Mouse (Mus musculus) retina, embryonic 14.5 days (tissue): ENCODE results near the gene Zfp318.

Source experiments
- DNase-seq: peaks from one replicate; pipeline ENCODE4 v3.0.0-alpha.2; 2015; ENCODE audit warnings: low spot score

Zfp318 gene

DNA sequence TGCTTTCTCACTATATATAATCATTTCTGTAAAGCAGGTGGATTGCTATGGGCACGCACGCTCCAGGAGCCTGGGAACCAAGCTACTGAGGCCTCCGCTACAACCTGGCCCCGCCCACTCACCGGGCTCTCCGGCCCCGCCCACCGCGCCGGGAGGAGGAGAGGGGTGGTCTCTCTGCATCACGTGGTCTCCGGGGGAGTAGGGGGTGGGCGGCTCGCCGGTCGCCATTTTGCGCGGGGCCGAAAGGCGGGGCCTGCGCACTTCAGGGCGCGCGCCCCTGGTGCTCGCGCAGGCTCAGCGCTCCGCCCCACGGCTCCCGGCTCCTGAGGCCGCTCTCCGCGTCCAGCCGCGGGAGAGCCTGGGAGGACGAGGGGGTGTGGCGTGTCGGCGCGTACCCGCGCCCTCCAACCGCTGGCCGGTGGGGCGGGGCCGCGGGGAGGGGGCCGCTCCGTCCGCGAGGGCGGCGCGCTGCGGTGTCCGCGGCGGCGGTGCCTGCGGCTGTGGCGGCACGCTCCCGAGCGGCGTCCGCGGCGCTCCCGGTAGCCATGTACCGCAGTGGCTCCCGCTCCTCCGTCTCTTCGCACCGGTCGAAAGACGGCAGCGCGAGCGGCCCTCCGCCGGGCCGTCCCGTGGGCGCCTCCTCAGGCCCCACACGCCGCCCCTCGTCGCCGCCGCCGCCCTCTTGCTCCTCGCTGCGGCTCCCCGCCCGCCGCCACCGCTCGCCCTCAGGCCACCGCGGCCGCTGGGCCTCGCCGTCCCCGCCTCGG lies at the start of gene Zfp318:
Zfp318 (plus strand) TSS at position 438 of the 767 bp plus-strand sequence.
- peak; percentile 96 for DNase-seq

DNA sequence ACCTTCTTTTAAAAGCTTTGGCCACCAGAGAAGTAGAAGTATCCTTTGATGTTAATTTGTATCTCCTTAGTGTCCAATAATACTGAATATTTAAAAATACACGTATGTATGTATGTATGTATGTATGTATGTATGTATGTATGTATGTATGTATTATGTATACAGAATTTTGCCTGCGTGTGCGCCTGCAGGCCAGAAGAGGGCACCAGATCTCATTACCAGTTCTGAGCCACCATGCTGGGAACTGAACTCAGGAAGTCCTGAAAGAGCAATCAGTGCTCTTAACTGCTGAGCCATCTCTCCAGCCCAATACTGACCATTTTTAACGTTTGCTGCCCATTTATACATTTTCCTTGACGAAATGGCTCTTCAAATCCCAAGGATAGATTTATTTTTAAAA lies 47.1 kb upstream of the Zfp318 start:
- peak; percentile 44 for DNase-seq

DNA sequence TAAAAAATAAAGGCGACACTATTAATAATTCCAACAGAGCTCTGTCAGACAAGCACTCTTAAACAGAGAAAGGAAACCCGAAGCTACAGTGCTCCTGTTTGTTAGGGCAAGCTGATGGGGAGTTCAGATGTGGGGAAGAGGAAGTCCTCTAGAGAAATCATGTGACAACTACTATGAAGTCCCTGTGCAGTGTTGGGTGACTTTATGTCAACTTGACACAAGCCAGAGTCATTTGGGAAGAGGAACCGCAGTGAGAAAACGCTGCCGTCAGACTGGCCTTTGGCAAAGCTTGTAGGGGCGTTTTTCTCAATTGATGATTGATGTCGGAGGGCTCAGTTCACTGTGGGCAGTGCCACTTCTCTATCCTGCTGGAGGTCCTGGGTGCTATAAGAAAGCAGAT lies 42.3 kb upstream of the Zfp318 start:
- DNase-seq: no peak

DNA sequence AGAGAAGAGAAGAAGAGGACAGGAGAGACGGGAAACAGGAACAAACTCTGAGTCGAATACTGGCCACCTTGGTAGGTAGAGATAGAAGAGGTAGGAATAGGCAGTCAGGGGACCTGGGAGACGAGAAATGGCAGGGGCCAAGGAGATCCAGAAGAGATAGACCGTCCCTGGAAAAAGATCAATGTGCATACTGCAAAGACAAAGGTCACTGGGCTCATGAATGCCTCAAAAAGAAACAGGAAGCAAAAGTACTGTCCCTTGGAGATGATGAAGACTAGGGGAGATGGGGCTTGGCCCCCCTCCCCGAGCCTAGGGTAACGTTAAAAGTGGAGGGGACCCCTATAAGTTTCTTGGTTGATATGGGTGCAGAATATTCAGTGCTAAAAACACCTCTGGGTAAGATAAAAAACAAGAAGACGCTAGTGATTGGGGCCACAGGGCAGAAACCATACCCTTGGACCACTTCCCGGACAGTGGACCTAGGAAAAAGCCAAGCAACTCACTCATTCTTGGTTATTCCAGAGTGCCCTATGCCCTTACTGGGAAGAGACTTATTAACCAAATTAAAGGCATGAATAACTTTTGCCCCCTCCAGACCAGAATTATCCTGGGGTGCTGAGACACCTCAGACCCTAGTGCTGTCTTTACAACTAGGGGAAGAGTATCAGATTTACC lies 32.4 kb upstream of the Zfp318 start:
- DNase-seq: no peak

DNA sequence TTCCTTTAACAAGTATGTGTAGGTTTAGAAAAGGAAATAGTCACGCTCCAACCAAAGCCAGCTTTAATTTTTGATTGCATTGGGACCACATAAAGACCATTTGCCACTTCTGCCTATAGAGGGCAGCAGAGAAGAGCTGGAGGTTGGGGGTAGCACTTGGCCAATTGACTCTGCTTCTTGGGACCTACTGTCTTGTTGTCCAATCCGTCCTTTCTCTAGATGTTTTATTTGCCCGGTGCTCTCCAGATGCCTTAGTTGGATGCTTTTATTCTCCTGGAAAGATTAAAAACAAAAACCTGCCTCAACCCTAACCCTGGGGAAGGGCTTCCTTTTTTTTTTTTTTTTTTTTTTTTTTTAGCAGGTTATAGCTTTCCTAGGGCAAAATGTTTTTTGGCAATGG lies 11.7 kb upstream of the Zfp318 start:
- DNase-seq: peak; percentile 40

DNA sequence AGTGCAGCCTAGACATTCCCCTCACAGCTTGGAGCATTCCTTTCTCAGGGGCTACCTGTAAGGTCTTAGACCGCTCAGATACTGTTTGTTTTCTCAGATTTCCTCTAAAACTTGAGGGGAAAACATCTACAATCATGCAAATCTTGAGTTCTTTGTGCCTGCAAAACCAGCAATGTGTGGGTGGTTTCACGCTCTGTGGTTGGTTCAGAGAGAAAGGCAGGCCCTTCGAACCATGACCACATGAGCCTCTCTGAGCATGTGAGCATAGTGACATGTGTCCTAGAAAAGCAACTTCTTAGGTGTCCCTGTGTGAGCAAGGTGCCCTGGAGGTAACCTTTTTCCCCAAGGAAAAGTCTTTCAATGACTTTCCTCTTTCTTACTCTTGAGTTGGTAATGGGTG lies 5.0 kb upstream of the Zfp318 start:
- DNase-seq: no peak

DNA sequence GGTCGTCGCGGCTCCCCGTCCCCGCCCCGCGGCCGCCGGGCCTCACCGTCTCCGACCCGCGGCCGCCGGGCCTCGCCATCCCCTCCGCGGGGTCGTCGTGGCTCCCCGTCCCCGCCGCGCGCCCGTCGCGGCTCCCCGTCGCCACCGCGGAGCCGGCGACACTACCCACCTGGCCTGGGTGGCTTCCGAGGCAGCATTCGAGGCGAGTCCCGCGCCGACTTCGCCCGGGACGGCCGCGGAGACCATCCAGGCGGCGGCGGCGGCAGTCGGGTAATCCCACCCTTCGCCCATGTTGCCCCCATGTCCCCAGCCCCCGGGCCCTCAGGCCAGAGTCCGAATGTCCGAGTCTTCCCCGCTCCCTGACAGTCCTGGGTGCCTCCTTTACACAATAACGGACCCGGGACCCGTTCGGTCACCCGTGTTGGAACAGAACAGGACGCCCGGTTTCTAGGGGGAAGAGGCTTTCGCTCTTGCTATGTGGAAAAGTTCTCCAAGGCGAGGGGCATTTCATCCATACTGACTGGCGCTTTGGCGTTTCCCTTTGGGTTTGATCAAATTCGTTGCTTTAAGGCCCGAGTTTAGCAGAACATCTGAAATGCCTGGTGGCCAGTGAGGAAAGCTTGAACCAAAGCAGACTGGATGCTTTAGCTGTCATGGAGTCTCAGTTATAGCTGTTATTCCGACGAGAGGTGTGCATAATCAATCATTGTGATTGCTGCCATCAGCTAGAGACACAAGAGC lies 700 bp downstream of the Zfp318 start:
- peak; percentile 31 for DNase-seq

DNA sequence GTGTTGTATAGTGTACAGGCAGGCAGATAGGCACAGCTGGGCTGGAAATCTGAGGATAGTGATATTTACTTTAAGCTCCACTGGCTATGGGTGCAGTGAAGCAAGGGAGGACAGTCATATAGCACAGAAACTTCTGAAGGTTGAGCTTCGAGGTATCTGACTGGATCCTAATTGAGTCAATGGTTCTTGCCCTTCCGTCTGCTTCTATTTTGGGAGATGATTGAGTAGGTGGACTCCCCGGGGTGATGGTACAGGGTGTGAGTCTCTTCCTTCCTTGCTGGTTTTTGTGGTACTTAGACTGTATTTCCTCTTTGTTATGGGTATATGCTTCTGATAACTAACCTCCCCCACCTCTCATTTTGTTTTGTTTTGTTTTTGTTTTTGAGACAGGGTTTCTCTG lies 4.7 kb downstream of the Zfp318 start:
- no peak for DNase-seq

DNA sequence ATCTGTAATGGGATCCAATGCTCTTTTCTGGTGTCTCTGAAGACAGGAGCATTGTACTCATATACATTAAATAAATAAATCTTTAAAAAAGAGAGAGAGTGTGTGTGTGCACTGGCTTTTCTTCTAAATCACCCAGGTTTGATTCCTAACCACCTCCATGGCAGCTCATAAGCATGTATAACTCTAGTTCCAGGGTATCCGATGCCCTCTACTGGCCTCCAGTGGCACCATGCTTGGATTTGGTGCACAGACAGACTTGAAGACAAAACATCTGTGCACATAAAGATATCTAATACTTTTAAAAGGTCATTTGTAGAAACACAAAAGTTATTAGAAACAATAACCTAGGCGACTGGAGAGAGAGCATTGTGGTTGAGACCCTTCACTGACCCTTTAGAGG lies 9.5 kb downstream of the Zfp318 start:
- peak; percentile 72 for DNase-seq

DNA sequence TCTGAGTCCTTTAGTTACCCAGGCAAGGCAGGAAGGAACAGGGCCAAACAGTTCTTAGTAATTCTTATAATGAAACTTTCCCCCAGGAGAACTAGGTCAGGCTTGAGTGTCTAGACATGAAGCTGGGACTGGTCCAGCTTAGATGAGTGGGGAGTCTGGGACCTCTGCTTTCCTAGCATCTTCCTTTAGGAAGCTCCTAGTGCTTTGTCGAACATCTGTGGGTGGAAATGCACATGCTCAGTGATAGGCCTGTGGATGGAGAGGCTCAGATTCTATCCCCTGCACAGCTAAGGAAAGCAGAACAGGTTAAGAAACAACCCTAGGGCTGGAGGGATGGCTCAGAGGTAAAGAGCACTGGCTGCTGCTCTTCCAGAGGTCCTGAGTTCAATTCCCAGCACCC lies 11.1 kb downstream of the Zfp318 start:
- no peak for DNase-seq

DNA sequence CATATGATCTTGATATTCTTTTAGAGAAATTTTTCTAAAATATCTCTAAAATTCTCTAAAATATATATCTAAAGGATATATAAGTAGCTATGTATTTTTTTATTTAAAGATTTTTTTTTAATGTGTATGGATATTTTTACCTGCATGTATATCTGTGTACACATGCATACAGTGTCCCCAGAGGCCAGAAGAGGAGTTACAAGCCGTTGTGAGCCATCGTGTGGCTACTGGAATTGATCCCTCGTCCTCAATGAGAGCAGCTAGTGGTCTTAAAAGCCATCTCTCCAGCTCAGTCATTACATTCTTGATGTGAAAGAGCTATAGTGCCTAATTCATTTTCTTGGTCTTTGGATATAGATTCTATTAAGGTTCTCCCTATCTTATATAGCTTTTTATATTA lies 24.9 kb downstream of the Zfp318 start:
- DNase-seq: peak; percentile 49

DNA sequence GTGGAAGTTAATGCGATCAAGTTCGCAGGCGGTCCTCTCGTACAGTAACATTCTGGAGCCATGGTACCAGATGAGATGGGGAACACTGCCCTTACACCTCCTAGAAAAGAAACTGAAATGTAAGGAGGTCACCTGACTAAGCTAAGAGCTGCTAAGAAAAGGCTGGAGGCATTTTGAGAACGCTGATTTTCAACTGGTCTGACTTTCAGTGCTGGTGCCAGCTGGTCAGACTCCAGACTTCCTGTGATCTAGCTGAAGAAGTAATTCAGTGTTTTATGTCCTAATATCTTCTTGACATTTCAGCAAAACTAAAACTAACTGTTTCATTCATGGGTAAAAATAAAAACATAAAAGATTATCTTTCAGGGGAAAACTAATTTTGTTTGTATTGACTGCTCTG lies 35.1 kb downstream of the Zfp318 start:
- no peak for DNase-seq

DNA sequence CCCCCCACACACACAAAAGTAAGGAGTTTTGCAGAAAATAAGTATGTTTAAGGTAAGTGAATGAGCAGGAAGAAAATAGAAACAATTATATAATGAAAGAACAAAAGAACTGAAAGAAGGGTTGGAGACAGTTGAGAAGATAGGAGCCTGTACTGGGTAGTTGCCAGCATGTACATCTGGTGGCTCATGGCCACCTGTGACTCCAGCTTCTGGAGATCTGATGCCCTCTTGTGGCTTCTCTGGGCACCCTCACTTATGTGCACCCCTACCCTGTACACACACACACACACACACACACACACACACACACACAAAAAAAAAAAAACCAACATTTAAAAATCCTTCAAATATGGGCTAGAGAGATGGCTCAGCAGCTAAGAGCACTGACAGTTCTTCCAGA lies 36.2 kb downstream of the Zfp318 start:
- no peak for DNase-seq

DNA sequence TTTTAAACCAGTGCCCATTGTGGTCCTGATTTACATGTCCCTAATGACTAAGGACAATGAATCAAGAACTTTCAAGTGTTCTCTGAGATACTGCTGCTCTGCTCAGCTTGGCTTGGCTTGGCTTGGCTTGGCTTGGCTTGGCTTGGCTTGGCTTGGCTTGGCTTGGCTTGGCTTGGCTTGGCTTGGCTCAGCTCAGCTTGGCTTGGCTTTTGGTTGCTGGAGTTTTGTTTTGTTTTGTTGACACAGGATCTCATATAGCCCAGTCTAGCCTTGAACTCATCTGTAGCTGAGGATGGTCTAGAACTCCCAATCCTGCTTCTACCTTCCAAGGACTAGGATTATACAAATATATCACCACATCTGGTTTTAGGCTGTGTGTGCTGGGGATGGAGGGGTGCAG lies 43.0 kb downstream of the Zfp318 start:
- no peak for DNase-seq

DNA sequence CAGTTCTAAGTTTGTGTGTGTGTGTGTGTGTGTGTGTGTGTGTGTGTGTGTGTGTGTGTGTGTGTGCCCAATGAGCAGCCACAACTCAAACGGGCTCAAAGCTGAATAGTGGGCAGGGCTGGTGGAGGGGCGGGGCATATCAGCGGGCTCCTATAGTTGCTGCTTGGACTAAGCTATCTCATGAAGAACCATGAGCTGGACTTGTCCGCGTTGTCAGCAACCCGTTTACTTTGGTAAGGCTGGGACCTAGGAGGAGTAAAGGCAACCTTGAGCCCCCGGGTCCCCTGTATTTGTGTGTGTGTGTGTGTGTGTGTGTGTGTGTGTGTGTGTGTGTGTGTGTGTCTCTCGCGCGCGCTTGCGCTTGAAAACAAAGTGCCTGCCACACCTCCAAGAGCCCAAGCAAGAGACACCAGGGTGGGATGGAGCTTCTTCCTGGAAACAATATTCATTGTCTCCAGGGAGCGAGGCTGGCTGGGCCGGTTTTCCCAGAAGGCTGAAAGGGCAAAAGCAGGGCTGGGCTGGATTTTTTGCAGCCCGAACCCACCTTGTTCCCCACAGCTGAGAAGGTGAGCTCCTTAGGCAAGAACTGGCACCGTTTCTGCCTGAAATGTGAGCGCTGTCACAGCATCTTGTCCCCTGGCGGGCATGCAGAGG lies 45.4 kb downstream of the Zfp318 start, which contains the start of gene Crip3:
Crip3 (plus strand) TSS at position 166 of the 654 bp plus-strand sequence.
- peak; percentile 51 for DNase-seq

DNA sequence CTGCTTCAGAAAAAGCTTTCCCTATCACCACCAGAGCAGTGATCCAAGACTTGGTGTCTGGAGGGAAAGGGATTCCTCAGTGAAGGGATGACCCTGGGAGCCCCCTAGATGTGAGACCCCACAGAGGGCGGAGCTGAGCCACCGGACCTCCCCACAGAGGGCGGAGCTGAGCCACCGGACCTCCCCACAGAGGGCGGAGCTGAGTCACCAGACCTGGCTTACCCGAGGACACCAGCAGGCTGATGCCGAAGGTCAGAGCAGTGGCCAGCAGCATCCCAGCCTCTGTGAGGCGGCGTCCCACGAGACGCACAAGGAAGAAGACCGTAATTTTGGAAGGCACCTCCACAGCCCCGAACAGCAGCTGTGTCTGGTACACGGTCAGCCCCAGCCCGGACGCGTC lies 50.1 kb downstream of the Zfp318 start:
- DNase-seq: peak; percentile 66

DNA sequence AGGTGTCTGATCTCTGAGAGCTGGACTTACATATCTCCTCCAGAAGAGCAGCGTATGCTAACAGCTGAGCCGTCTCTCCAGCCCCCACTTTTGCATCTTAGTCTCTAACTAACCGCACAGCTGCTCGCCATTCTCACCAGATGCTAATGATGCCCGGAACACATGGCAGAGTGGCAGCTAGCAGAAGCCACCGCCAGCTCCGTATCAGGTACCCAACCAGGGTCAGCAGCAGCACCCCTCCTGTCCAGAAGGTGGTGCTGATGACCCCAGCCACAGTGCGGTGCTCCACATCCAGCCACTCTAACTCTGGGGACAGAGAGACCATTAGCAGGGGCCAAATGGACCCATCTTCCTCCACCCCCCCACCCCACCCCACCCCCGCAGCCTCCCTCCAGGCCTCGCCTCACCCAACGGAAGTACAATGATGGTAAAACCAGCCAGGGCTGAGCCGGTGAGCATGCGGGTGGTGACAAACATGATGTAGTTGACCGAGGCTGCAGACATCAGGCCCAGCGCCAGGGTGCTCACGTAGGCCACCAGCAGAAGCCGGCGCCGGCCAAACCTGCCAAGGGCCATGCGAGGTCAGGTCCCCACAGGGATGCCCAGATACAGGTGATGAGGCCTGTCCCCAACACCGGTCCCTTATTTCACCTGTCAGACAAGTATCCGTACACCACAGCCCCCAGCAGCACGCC lies 53.3 kb downstream of the Zfp318 start:
- peak; percentile 77 for DNase-seq

DNA sequence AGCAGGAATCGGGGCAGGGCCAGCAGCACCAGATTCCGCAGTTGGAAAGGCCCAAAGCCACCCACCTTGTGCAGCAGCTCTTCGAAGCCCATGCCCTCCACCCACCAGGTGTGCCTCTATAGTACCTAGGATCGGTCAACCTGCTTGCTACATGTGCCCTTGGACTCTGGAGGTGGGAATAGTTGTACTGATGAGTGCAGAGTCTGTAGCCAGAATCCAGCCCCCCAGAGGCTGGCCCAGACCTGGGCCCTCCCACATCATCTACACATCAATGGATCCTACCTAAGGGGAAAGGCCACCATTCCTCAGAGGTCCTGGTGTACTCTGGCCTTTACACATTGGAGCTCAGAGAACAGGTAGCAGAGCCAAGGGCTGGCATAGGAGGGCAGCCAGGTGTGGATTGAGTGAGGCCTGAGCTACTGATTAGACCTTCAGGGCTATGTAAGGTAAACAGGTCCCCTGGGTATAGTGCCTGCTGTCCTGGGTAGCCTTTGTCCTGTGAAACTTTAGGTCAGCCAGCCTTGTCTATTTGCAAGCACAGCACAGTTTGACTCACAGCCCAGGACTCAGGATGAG lies 54.9 kb downstream of the Zfp318 start, which contains the start of gene Slc22a7:
Slc22a7 (minus strand) TSS at position 160 of the 576 bp plus-strand sequence.
- DNase-seq: no peak

DNA sequence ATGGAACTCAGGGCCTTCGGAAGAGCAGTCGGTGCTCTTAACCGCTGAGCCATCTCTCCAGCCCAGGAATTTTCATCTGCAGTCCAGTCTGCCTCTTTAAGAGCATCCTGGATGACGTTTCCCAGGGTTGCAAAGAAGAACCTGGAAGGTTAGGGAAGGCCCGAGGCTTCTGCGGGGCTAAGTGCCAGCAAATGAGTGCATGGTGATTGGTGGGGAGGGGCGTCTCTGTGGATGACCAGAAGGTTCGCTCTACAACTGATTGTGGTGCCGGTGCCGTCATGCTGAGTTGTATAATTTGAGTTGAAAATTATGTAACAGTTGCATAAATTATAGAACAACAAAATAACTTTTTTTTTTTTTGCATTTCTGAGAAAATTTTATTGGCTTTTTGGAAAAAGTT lies 55.6 kb downstream of the Zfp318 start:
- DNase-seq: no peak

DNA sequence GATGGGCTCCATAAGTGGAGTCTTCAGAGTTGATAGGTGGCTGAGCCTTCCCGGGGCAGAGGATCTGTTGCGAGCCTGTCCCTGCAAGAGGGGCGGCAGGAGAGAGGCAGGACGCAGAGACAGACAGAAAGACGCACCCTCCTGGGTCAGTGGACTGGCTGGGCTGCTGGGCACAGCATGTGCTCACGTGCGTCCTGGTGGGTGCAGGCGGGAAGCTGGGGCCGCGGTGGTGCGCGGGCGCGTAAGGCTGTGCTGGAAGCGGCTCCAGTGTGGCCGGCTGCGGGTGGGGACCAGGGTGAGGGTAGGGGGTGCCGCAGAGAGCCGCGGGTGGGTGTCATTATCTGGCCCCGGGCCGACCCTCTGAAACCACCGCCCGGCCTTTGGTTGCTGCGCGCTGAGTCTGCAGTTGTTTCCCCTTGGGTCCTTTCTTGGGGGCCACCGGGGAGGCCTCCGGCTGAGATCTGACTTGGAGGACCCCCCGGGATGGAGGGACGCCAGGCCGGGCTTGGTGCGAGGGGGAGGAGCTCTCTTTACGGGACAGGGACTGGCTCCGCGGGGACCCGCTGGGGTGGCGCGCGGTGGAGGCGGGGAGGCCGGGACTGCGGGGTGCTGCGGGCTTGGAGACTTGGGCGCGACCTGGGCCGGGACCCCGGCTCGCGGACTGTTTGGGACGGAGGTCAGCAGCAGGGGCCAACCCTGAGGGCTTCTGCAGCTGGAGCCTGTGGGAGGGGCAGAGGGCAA lies 61.5 kb downstream of the Zfp318 start:
- no peak for DNase-seq

DNA sequence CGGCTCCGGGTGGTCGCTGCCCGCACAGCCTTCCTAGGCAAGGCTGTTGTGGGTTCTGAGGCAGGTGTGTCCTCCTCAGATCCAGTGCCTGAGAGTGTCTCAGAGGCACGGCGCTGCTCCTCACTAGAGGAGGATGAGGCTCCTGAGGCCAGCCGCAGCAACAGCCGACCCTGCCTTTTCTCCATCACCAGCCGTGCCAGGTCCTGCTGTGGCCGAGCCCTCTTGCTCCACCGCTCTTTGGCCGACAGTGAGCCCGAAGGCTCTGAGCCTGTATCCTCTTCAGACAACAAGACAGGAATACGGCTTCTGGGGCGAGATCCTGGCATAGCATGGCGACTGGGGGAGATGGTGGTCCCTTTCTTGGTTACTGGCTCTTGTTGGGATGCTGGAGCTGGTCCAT lies 62.7 kb downstream of the Zfp318 start:
- DNase-seq: no peak
